Mouse (Mus musculus) liver, postnatal 0 days (tissue): ENCODE measurements around the gene Smarcc2. TPM values are rescaled to one million over a fixed set of nuclear protein-coding genes. Genes with fewer than 3 reads are reported as not detected.
A peak's percentile ranks its signal among the peaks of the same experiment; 100 is the strongest.

Experiments used
- ATAC-seq: fragments of 200-750 bp; cut with Nextera tagmentation; 2 replicates; pipeline ENCODE4 v1.8.0; 2017; ENCODE audit warnings: mild to moderate bottlenecking, moderate library complexity
- DNase-seq: peaks from one replicate; pipeline ENCODE4 v3.0.0-alpha.2; 2016
- H3K27ac ChIP-seq: fragments of 300-500 bp; sonication (generic); 2 replicates; pipeline ENCODE4 v1.5.1; 2014; ENCODE audit warnings: antibody characterized with exemption, moderate library complexity, mild to moderate bottlenecking, low read depth
- H3K27me3 ChIP-seq: fragments of 300-500 bp; sonication (generic); 2 replicates; pipeline ENCODE4 v1.6.1; 2014; ENCODE audit warnings: low read length, control low read depth, mixed read lengths; ENCODE audit not compliant: insufficient read depth
- H3K36me3 ChIP-seq: fragments of 300-500 bp; sonication (generic); replicated peaks from 2 replicates; pipeline ENCODE4 v1.6.1; 2014; ENCODE audit warnings: mild to moderate bottlenecking, control low read depth, low read length, moderate library complexity, mixed read lengths; ENCODE audit not compliant: insufficient read depth
- H3K4me1 ChIP-seq: fragments of 300-500 bp; sonication (generic); 2 replicates; pipeline ENCODE4 v1.6.1; 2014; ENCODE audit warnings: antibody characterized with exemption, mild to moderate bottlenecking, control low read depth; ENCODE audit not compliant: insufficient read depth
- H3K4me2 ChIP-seq: fragments of 300-500 bp; sonication (generic); 2 replicates; pipeline ENCODE4 v1.6.1; 2014; ENCODE audit warnings: low read depth, mild to moderate bottlenecking, low read length, moderate library complexity, mixed read lengths
- H3K4me3 ChIP-seq: fragments of 300-500 bp; sonication (generic); 2 replicates; pipeline ENCODE4 v1.5.1; 2014; ENCODE audit warnings: low read depth, low read length
- H3K9ac ChIP-seq: fragments of 300-500 bp; sonication (generic); replicated peaks from 2 replicates; pipeline ENCODE4 v1.6.1; 2014; ENCODE audit warnings: mild to moderate bottlenecking, moderate library complexity
- H3K9me3 ChIP-seq: fragments of 300-500 bp; sonication (generic); 2 replicates; pipeline ENCODE4 v1.6.1; 2016; ENCODE audit warnings: mild to moderate bottlenecking, control low read depth, low read length, mixed read lengths
- CTCF ChIP-seq: sonication (generic); IDR thresholded peaks from 2 replicates; pipeline ENCODE4 v1.5.1; 2016; ENCODE audit warnings: antibody characterized with exemption, low read depth
- EP300 ChIP-seq: IDR thresholded peaks from 2 replicates; pipeline ENCODE4 v1.6.1; 2016; ENCODE audit warnings: antibody characterized with exemption, low read depth, mild to moderate bottlenecking
- WGBS: fragments of 180-500 bp; shearing (Covaris S2); extraction: QIAGEN DNeasy Blood & Tissue Kit; methylation state at CpG from one replicate; pipeline ENCODE4 v1.1.7; 2014; ENCODE audit not compliant: insufficient replicate concordance; 5-methylcytosine and 5-hydroxymethylcytosine counted together
- polyA plus RNA-seq: library from polyadenylated mRNA; unstranded; fragments of >200 nt; fragmentation: Nextera tagmentation; extraction: Ambion mirVana; gene quantifications from 2 replicates; pipeline ENCODE4 v1.2.1, GENCODE M21; 2015

Smarcc2 gene
- 13.4 and 14.7 TPM in 2 replicates for polyA plus RNA-seq

- Histone ChIP-seq H3K27ac (peak within 1 kb of the TSS; percentile 96), H3K4me3 (peak within 1 kb of the TSS; percentile 86), H3K27me3 (no peaks in the 10 kb centered on the region), H3K9me3 (no peaks in the 10 kb centered on the region), H3K9ac (peak within 1 kb of the TSS; percentile 93), H3K4me1 (peaks cover 10% of the 10 kb centered on the region; the same call in 1 of the 2 replicates), H3K36me3 (peaks cover 20% of the 10 kb centered on the region), H3K4me2 (peak within 1 kb of the TSS; percentile 89)
- ATAC-seq: peak; percentile 85
- TF ChIP-seq EP300 (no peak), CTCF (peak; percentile 38)
- peak; percentile 92 for DNase-seq
- under 1% methylated on average over 41 of the region's 86 CpGs for WGBS
Measured at GRCm38 (mm10) chr10:128458719-128459408, at the start of gene Smarcc2. Gene Smarcc2 (plus strand): TSS chr10:128459248.

- H3K36me3 ChIP-seq: peaks cover 15% of the 10 kb centered on the region
- DNase-seq (peak; percentile 96), ATAC-seq (peak; percentile 88)
- WGBS: 4% methylated on average over 36 of the region's 36 CpGs
- H3K9me3 ChIP-seq: no peaks in the 10 kb centered on the region
- no peaks in the 10 kb centered on the region for H3K27me3 ChIP-seq
- peak overlapping the region; percentile 78 for H3K4me3 ChIP-seq
- peak overlapping the region; percentile 82 for H3K9ac ChIP-seq
- peaks cover 30% of the 10 kb centered on the region for H3K4me1 ChIP-seq
- peak overlapping the region; percentile 94 for H3K4me2 ChIP-seq
- peak; percentile 56; the same call in 1 of the 2 replicates for TF ChIP-seq EP300
- TF ChIP-seq CTCF: peak; percentile 82
- H3K27ac ChIP-seq: peak overlapping the region; percentile 86
Measured at GRCm38 (mm10) chr10:128409692-128410559, 49.1 kb upstream of the Smarcc2 start.

- DNase-seq (no peak), ATAC-seq (no peak)
- Histone ChIP-seq H3K4me1 (peaks cover 30% of the 10 kb centered on the region), H3K4me3 (peak overlapping the region; percentile 78), H3K36me3 (peaks cover 16% of the 10 kb centered on the region), H3K27ac (peak overlapping the region; percentile 86), H3K27me3 (no peaks in the 10 kb centered on the region), H3K4me2 (peak overlapping the region; percentile 94), H3K9ac (peak overlapping the region; percentile 82), H3K9me3 (no peaks in the 10 kb centered on the region)
- no peak for TF ChIP-seq CTCF
- no peak for TF ChIP-seq EP300
- WGBS: 19% methylated on average over 4 of the region's 4 CpGs
Measured at GRCm38 (mm10) chr10:128410560-128410845, 48.5 kb upstream of the Smarcc2 start.

- Histone ChIP-seq H3K4me2 (peak within 1 kb of the TSS; percentile 94), H3K4me1 (peaks cover 30% of the 10 kb centered on the region), H3K27me3 (no peaks in the 10 kb centered on the region), H3K36me3 (peaks cover 15% of the 10 kb centered on the region), H3K27ac (peak within 1 kb of the TSS; percentile 86), H3K9me3 (no peaks in the 10 kb centered on the region), H3K9ac (peak within 1 kb of the TSS; percentile 82), H3K4me3 (peak within 1 kb of the TSS; percentile 78)
- peak; percentile 20; the same call in 1 of the 2 replicates for TF ChIP-seq EP300
- 0 out of 2 replicates have a peak, but pooled peaks have one; percentile 0 for TF ChIP-seq CTCF
- peak; percentile 78 for ATAC-seq
- 1% methylated on average over 50 of the region's 50 CpGs for WGBS
- DNase-seq: peak; percentile 97
Measured at GRCm38 (mm10) chr10:128411211-128412054, 47.6 kb upstream of the Smarcc2 start, which contains the start of the genes Nabp2 and Rnf41. Gene Nabp2 (minus strand): TSS chr10:128411492. Gene Rnf41 (plus strand): TSS chr10:128411657.

GRCm38 (mm10) chr10:128412055-128412381, 47.0 kb upstream of the Smarcc2 start:
- peak overlapping the region; percentile 94 for H3K4me2 ChIP-seq
- no peaks in the 10 kb centered on the region for H3K27me3 ChIP-seq
- H3K27ac ChIP-seq: peak overlapping the region; percentile 86; the same call in 1 of the 2 replicates
- no peak for TF ChIP-seq CTCF
- no peak for TF ChIP-seq EP300
- 3% methylated on average over 14 of the region's 14 CpGs for WGBS
- peak overlapping the region; percentile 78 for H3K4me3 ChIP-seq
- ATAC-seq (no peak), DNase-seq (no peak)
- H3K4me1 ChIP-seq: peaks cover 30% of the 10 kb centered on the region
- H3K9ac ChIP-seq: peak overlapping the region; percentile 82
- H3K36me3 ChIP-seq: peaks cover 21% of the 10 kb centered on the region
- no peaks in the 10 kb centered on the region for H3K9me3 ChIP-seq
